Mouse (Mus musculus): ENCODE results near the gene Rnaseh1. TPM values are rescaled to one million over a fixed set of nuclear protein-coding genes. Genes with fewer than 3 reads are reported as not detected.

The Rnaseh1 gene
- polyA plus RNA-seq, 1 experiment from 2014 or later: 24.0 TPM

DNA sequence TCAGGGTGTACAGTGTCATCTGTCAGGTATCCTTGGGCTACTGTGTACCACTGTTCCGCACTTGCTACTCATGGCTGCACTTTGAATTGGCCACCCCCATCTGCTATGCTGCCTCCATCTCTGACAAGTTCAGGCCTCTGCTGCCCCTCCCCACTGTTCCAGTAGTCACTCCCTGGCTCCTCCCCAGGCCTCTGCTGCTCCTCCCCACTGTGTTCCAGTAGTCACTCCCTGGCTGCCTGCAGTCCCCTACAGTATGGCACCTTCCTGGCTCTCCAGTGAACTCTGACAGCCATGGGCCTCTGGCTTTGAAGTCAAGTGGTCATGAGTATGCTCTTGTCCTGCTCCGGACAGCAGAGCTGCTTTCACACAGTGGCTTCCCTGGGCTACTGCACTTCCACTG lies 44.8 kb downstream of the Rnaseh1 start:
- WGBS: 82% methylated on average over 2 of the region's 2 CpGs
- Histone ChIP-seq H3K4me3 (ENCODE audit: low read depth, low read length) (no peak overlapping the region), H3K27me3 (replicated peaks; ENCODE audit: control insufficient read depth, insufficient read depth, low read length) (no peaks in the 10 kb centered on the region), H3K9me3 (ENCODE audit: control insufficient read depth, low read length) (no peaks in the 10 kb centered on the region), H3K36me3 (ENCODE audit: control insufficient read depth, insufficient read depth, low read length) (peaks cover 48% of the 10 kb centered on the region), H3K4me1 (ENCODE audit: control insufficient read depth, insufficient read depth, low read length) (no peaks in the 10 kb centered on the region), H3K9ac (ENCODE audit: low read depth, low read length) (no peak overlapping the region), H3K27ac (replicated peaks; ENCODE audit: low read depth, low read length) (no peak overlapping the region), H3K4me2 (ENCODE audit: low read depth, low read length) (no peak overlapping the region)
- ATAC-seq (ENCODE audit: low read depth) (no peak), DNase-seq (ENCODE audit: low spot score) (no peak)

GRCm38 (mm10) chr12:28694776-28695175 lies 45.4 kb downstream of the Rnaseh1 start:
- 90% methylated on average over 7 of the region's 7 CpGs for WGBS
- ATAC-seq (ENCODE audit: low read depth): no peak
- Histone ChIP-seq H3K36me3 (ENCODE audit: control insufficient read depth, insufficient read depth, low read length) (peaks cover 42% of the 10 kb centered on the region), H3K4me2 (ENCODE audit: low read depth, low read length) (no peak overlapping the region), H3K9me3 (ENCODE audit: control insufficient read depth, low read length) (no peaks in the 10 kb centered on the region), H3K4me1 (ENCODE audit: control insufficient read depth, insufficient read depth, low read length) (no peaks in the 10 kb centered on the region), H3K27me3 (replicated peaks; ENCODE audit: control insufficient read depth, insufficient read depth, low read length) (no peaks in the 10 kb centered on the region), H3K27ac (replicated peaks; ENCODE audit: low read depth, low read length) (no peak overlapping the region), H3K4me3 (ENCODE audit: low read depth, low read length) (no peak overlapping the region), H3K9ac (ENCODE audit: low read depth, low read length) (no peak overlapping the region)
- DNase-seq (ENCODE audit: low spot score): no peak

GRCm38 (mm10) chr12:28697821-28698595 lies 48.6 kb downstream of the Rnaseh1 start:
- no peak overlapping the region for H3K27ac ChIP-seq (replicated peaks; ENCODE audit: low read depth, low read length)
- no peak overlapping the region for H3K4me3 ChIP-seq (ENCODE audit: low read depth, low read length)
- H3K36me3 ChIP-seq (ENCODE audit: control insufficient read depth, insufficient read depth, low read length): peaks cover 28% of the 10 kb centered on the region; the same call in 1 of the 2 replicates
- no peak overlapping the region for H3K9ac ChIP-seq (ENCODE audit: low read depth, low read length)
- no peak for ATAC-seq (ENCODE audit: low read depth)
- DNase-seq (ENCODE audit: low spot score): no peak
- no peaks in the 10 kb centered on the region for H3K4me1 ChIP-seq (ENCODE audit: control insufficient read depth, insufficient read depth, low read length)
- H3K4me2 ChIP-seq (ENCODE audit: low read depth, low read length): no peak overlapping the region
- H3K9me3 ChIP-seq (ENCODE audit: control insufficient read depth, low read length): no peaks in the 10 kb centered on the region
- 72% methylated on average over 14 of the region's 14 CpGs for WGBS
- no peaks in the 10 kb centered on the region for H3K27me3 ChIP-seq (replicated peaks; ENCODE audit: control insufficient read depth, insufficient read depth, low read length)

DNA sequence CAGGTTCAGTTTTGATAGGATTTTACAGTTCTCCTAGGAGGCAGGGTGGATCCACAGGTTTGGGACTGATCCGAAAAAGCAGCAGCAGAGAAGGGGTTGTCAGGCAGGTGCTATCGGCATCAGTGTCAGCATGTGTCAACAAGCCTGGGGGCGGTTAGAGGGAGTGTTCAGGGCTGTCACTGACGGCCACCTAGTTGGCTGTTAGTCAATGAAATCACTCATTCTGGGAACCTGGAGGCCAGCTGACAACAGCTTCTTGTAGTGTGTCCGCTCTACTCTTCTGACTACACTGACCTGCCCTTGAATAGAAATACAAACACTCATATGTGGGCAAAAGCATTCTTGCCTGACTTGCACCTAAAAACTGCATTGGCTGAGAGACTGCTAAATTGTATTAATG lies 49.7 kb downstream of the Rnaseh1 start:
- H3K36me3 ChIP-seq (ENCODE audit: control insufficient read depth, insufficient read depth, low read length): peaks cover 24% of the 10 kb centered on the region; the same call in 1 of the 2 replicates
- H3K27ac ChIP-seq (replicated peaks; ENCODE audit: low read depth, low read length): no peak overlapping the region
- H3K4me1 ChIP-seq (ENCODE audit: control insufficient read depth, insufficient read depth, low read length): no peaks in the 10 kb centered on the region
- no peak for DNase-seq (ENCODE audit: low spot score)
- H3K4me2 ChIP-seq (ENCODE audit: low read depth, low read length): no peak overlapping the region
- H3K4me3 ChIP-seq (ENCODE audit: low read depth, low read length): no peak overlapping the region
- 70% methylated on average over 5 of the region's 5 CpGs for WGBS
- H3K27me3 ChIP-seq (replicated peaks; ENCODE audit: control insufficient read depth, insufficient read depth, low read length): no peaks in the 10 kb centered on the region
- H3K9me3 ChIP-seq (ENCODE audit: control insufficient read depth, low read length): no peaks in the 10 kb centered on the region
- no peak for ATAC-seq (ENCODE audit: low read depth)
- H3K9ac ChIP-seq (ENCODE audit: low read depth, low read length): no peak overlapping the region

DNA sequence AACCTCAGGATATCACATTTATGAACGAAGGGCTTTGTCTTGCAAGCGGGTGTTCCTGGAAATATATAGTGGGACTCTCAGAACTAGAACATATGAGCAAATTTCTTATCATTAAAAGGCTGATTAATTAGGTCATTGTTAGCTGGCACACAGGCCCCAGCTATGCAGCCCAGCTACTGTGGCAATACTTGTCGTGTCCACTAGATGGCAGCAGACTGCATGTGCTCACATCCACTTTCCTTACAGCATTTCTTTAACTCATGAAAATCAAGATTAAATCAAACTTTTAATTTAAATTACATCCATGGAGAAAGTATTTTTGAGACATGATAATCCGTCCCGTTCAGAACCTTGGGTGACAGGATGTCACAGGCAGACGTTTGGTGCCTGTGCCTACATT lies 50.3 kb downstream of the Rnaseh1 start:
- peaks cover 24% of the 10 kb centered on the region; the same call in 1 of the 2 replicates for H3K36me3 ChIP-seq (ENCODE audit: control insufficient read depth, insufficient read depth, low read length)
- no peak overlapping the region for H3K4me2 ChIP-seq (ENCODE audit: low read depth, low read length)
- H3K27ac ChIP-seq (replicated peaks; ENCODE audit: low read depth, low read length): no peak overlapping the region
- no peaks in the 10 kb centered on the region for H3K27me3 ChIP-seq (replicated peaks; ENCODE audit: control insufficient read depth, insufficient read depth, low read length)
- H3K9ac ChIP-seq (ENCODE audit: low read depth, low read length): no peak overlapping the region
- peak; percentile 55; the same call in 1 of the 2 replicates for ATAC-seq (ENCODE audit: low read depth)
- H3K4me1 ChIP-seq (ENCODE audit: control insufficient read depth, insufficient read depth, low read length): no peaks in the 10 kb centered on the region
- DNase-seq (ENCODE audit: low spot score): peak; percentile 76
- no peaks in the 10 kb centered on the region for H3K9me3 ChIP-seq (ENCODE audit: control insufficient read depth, low read length)
- WGBS: 13% methylated on average over 6 of the region's 6 CpGs
- no peak overlapping the region for H3K4me3 ChIP-seq (ENCODE audit: low read depth, low read length)

DNA sequence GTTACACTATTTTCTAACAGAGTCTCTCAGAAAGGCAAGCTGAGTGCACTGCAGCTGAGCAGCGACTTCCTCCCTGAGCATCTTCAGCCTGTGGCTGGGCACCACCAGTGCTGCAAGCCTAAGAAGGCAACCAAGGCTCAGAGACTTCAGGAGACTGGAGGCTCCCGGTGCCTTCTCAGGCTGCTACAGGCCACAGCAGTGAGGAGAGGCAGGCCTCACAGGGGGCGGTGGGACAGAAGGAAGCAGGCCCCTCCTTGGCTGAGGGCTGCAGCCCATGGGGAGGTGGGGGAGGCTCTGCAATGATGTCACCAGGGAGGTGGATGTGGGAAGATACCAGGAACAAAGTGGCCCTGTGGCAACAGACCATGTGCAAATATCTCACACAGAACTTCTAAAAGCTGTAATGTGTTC lies 50.7 kb downstream of the Rnaseh1 start:
- Histone ChIP-seq H3K27me3 (replicated peaks; ENCODE audit: control insufficient read depth, insufficient read depth, low read length) (no peaks in the 10 kb centered on the region), H3K27ac (replicated peaks; ENCODE audit: low read depth, low read length) (peak overlapping the region; percentile 57), H3K9me3 (ENCODE audit: control insufficient read depth, low read length) (no peaks in the 10 kb centered on the region), H3K4me1 (ENCODE audit: control insufficient read depth, insufficient read depth, low read length) (no peaks in the 10 kb centered on the region), H3K4me3 (ENCODE audit: low read depth, low read length) (no peak overlapping the region), H3K9ac (ENCODE audit: low read depth, low read length) (no peak overlapping the region), H3K36me3 (ENCODE audit: control insufficient read depth, insufficient read depth, low read length) (peaks cover 24% of the 10 kb centered on the region; the same call in 1 of the 2 replicates), H3K4me2 (ENCODE audit: low read depth, low read length) (no peak overlapping the region)
- WGBS: 31% methylated on average over 3 of the region's 3 CpGs
- ATAC-seq (ENCODE audit: low read depth) (peak; percentile 10; the same call in 1 of the 2 replicates), DNase-seq (ENCODE audit: low spot score) (no peak)

DNA sequence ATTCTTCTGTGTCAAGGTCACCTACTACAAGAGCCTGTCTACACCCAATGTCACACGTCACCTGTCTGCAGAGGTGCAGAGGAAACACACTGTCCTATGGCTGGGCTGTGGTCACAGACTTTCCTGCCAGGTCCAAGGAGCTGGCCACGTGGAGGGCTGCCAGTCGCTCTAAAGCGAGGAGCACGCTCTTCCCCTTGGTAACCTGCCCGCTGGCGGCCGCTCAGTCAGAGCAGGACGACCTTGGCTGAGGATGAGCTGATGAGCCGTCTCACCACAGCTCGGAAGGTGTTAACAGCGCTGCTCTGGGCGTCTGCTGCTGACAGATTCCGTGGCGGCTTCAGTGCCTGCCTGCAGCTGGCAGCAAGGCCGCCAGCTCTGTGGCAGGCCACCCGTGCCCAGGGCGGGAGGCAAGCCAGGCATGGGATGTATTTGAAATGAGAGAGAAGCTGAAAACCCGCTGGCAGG lies 51.2 kb downstream of the Rnaseh1 start:
- no peak overlapping the region for H3K9ac ChIP-seq (ENCODE audit: low read depth, low read length)
- DNase-seq (ENCODE audit: low spot score): no peak
- H3K9me3 ChIP-seq (ENCODE audit: control insufficient read depth, low read length): no peaks in the 10 kb centered on the region
- no peak overlapping the region for H3K4me2 ChIP-seq (ENCODE audit: low read depth, low read length)
- 0 out of 2 replicates have a peak, but pooled peaks have one; percentile 8 for ATAC-seq (ENCODE audit: low read depth)
- 76% methylated on average over 19 of the region's 19 CpGs for WGBS
- no peaks in the 10 kb centered on the region for H3K4me1 ChIP-seq (ENCODE audit: control insufficient read depth, insufficient read depth, low read length)
- no peak overlapping the region for H3K4me3 ChIP-seq (ENCODE audit: low read depth, low read length)
- H3K36me3 ChIP-seq (ENCODE audit: control insufficient read depth, insufficient read depth, low read length): peaks cover 19% of the 10 kb centered on the region; the same call in 1 of the 2 replicates
- no peaks in the 10 kb centered on the region for H3K27me3 ChIP-seq (replicated peaks; ENCODE audit: control insufficient read depth, insufficient read depth, low read length)
- peak overlapping the region; percentile 57; the same call in 1 of the 2 replicates for H3K27ac ChIP-seq (replicated peaks; ENCODE audit: low read depth, low read length)

- no peak overlapping the region for H3K4me3 ChIP-seq (ENCODE audit: low read depth, low read length)
- no peaks in the 10 kb centered on the region for H3K4me1 ChIP-seq (ENCODE audit: control insufficient read depth, insufficient read depth, low read length)
- no peak overlapping the region for H3K27ac ChIP-seq (replicated peaks; ENCODE audit: low read depth, low read length)
- peaks cover 17% of the 10 kb centered on the region; the same call in 1 of the 2 replicates for H3K36me3 ChIP-seq (ENCODE audit: control insufficient read depth, insufficient read depth, low read length)
- no peak overlapping the region for H3K4me2 ChIP-seq (ENCODE audit: low read depth, low read length)
- ATAC-seq (ENCODE audit: low read depth) (no peak), DNase-seq (ENCODE audit: low spot score) (no peak)
- no peaks in the 10 kb centered on the region for H3K27me3 ChIP-seq (replicated peaks; ENCODE audit: control insufficient read depth, insufficient read depth, low read length)
- H3K9me3 ChIP-seq (ENCODE audit: control insufficient read depth, low read length): no peaks in the 10 kb centered on the region
- H3K9ac ChIP-seq (ENCODE audit: low read depth, low read length): no peak overlapping the region
- WGBS: 83% methylated on average over 9 of the region's 11 CpGs
Measured at GRCm38 (mm10) chr12:28701302-28701701, 51.9 kb downstream of the Rnaseh1 start.
